Mouse (Mus musculus): ENCODE results near the gene Sec22b.

Sec22b gene

DNA sequence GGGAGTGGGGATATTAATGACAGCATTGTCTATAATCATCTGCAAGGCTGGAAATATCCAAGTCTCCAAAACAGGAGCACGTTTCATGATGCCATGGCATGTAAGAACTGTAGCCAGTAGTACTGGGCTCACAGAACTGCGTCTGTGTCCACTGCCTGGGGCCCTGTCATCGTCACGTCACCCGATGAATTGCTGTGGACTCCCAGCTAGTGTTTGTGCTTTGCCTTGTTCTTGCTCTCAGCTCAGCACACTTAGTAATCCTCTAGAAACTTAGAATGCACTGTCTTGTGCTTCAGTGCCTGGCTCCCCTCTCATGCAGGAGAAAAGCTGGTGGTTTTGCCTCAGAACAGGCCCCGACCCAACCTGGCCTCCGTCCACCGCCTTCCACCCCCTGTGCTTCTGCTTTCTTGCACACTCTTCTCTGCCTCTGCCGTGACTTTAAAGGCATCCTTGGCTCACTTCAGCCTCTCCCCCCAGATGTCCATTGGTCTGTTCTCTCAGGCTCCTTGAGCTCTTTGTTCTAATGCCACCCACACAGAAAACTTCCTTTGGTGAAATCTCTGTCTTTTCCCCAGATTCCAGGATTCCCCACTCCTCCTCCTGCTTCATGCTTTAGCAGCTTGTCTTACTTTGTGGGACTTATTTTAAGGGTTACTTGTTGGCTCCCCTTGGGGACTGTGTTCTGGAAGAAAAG, 39.7 kb downstream of the Sec22b start:
- no peak for DNase-seq (ENCODE audit: low read depth)

DNA sequence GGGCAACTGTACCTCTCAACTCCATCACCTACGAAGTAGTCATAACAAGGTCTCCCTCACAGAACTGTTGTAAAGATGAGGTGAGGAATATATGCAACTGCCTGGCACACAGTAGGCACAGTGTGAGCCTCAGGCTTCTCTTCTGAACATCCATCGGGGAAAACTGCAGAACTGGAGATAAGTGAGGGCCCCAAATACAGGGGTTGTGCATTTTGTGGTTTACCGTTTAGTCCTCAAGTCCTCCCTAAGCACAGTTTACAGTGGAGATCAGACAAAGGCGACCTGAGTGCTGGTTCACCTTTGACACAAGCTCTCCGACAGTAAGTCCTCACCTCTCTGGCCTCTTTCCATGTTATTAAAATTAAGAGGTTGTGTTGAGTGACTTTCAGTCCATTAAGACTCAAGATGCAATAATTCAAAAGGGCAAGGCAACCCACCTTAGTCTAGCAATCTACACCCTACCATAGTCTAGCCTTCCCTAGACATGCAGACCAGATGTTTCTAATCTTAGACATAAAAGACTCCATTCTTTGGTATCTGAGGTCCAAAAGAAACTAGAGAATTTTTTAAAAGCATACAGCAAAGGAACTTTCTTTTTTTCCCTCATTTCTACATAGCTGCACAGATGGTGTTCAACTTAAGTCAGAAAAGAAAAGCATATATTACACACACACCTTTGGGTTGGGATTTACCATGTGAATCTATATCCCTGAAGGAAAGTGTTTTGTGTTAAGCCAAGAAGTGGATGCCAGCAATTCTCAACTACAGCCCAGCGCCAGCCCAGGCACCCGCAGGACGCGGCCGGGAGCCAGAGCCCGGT, 40.7 kb downstream of the Sec22b start:
- no peak for DNase-seq (ENCODE audit: low read depth)

GRCm38 (mm10) chr3:97942260-97942950, 41.4 kb downstream of the Sec22b start:
- no peak for DNase-seq (ENCODE audit: low read depth)

- DNase-seq (ENCODE audit: low read depth) = no peak
Observed at GRCm38 (mm10) chr3:97944462-97944861, 43.5 kb downstream of the Sec22b start.

- DNase-seq (ENCODE audit: low read depth) = no peak
Observed at GRCm38 (mm10) chr3:97946439-97946838, 45.4 kb downstream of the Sec22b start.

DNA sequence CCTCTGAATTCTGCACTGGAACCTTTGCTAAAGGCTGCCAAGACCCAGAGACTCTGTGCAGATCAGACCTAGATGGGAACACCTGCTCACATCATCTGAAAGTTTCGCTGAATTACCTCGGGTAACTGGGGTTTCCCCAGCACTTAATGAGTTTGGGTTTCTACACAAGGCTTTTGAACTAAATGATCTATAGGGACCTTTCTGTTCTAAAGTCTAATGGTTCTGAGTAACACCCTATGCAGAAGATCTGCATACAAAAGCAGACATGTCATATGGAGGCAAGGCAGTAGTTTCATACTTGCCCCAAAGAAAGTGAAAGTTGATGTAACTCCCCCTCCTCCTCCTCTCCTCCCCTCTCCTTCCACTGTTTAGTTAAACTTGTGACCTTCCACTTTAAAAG, 47.5 kb downstream of the Sec22b start:
- DNase-seq (ENCODE audit: low read depth) = no peak

DNA sequence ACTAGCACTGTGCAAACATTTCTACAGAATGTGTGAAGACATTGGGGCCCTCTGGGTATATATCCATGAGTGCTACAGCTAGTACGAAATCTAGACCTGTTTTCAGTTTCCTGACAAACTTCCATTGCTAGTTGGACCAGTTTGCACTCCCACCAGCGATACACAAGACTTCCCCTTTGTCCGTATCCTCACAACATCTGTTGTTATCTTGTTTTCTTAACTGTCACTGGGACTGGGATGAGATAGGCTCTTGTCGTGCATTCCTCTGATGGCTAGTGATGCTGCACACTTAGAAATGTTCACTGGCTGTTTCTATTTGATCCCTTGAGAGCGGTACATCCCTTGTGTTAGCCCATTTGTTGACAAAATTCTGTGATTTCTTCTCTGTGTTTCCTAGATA, 49.0 kb downstream of the Sec22b start:
- no peak for DNase-seq (ENCODE audit: low read depth)

DNA sequence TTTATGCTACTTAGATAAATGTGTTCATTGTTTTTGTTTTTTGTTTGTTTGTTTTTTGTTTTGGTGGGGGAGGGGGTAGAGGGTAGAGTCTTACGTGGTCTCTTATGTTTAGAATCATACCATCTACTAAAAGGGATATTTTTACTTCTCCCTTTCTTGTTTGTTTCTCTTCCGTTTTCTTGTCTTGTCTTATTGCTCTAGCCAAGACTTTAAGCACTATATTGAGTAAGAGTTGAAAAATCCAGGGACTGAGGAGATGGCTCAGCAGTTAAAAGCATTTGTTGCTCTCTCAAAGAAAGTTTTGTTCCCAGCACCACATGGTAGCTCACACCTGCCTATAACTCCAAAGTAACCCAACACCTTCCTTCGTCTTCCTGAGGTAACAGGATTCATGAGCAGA, 50.1 kb downstream of the Sec22b start:
- DNase-seq (ENCODE audit: low read depth) = no peak

DNA sequence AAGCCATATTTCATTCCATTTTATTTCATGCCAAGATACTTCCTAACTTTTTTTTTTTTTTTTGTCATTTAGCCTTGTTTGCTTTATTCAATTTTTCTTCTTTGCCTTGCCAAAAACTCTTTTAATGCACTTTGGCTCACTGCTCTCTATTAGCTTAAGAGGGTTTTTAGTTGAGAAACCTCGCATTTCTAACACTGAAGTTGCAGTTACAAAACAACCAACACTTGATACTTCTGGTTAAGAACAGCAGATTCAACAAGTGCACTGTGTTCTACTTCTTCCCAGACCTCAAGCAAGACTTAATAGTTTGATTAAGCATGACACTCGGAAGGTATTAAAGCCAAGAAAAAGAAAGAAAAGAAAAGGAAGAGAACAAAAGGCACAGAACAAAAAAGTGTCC, 52.2 kb downstream of the Sec22b start:
- no peak for DNase-seq (ENCODE audit: low read depth)

GRCm38 (mm10) chr3:97956322-97956721, 55.3 kb downstream of the Sec22b start:
- DNase-seq (ENCODE audit: low read depth) = no peak

- no peak for DNase-seq (ENCODE audit: low read depth)
Observed at GRCm38 (mm10) chr3:97956926-97957325, 55.9 kb downstream of the Sec22b start.

DNA sequence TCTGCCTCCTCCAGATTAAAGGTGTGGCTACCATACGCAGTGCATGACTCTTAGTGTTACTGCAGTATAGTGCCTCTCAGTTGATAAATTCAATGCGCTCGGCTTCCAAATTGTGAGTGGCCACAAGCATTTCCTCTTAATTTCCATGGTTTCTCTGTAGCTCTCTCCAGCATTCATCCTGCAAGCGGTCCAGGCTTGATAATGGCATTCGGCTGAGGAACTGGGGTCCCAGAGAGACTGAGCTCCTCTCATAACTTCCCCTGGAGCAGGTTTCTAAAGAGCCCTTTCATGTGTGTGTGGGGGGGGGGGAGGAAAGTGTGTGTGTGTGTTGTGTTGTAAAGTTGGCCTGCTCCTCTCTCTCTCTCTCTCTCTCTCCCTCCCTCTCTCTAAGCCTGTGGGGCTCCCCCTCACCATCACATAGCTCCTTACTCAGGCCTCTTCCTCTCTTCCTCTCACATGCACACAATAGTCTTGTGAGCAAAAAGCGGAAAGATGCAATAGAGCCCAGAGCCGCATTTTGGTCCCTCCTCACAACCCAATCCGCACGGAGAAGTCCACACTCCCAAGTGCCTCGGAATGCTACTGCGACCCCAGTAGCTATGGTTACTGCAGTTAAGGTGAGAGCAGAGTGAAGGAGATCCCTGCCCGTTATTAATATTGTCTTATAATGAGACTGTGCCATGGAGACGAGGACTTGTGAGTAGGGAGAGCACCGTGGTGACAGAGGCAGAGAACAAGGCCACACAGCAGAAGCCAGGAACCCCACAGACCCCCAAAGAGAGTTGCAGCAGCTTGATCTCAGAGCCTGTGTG, 60.0 kb downstream of the Sec22b start:
- DNase-seq (ENCODE audit: low read depth) = no peak

DNA sequence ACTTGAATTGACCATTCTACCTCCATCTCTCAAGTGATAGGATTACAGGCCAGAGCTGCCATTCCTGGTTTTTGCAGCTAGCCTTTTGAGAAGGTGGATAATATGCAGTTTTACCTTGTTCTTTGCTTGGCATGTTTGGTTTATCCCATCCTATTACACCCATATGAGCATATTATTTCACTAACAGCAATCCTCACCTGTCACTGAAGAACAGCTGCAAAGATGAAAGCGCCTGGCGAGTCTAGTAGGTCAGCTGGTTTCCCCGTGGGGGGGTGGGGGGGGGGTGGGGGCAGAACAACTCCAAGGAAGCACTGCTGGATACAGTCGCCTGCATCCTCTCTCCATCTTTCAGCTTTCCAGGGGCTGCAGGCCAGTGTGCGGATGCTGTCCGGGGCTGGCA, 61.0 kb downstream of the Sec22b start:
- DNase-seq (ENCODE audit: low read depth) = no peak

DNA sequence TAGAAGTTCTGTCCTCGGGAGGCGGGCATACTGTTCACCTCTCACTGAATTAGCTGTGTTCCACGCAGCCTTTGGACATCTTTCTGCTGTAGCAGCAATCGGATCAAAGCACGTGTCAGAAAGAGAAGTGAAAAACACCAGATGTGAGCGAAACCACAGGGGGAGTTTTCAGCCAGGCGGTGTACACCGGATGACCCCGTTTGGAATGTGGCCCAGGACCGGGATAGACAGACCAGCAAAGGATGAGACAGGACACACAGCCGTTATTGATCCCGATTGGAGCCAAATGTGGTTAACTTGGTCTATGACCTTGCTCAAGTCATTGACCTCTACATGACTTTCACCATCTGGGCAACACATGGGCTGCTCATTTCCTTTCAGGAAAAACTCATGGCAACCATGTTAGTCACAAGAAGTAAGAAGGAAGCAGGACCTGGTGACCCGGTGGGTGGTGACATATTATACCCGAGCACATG, 63.9 kb downstream of the Sec22b start:
- DNase-seq (ENCODE audit: low read depth) = no peak

DNA sequence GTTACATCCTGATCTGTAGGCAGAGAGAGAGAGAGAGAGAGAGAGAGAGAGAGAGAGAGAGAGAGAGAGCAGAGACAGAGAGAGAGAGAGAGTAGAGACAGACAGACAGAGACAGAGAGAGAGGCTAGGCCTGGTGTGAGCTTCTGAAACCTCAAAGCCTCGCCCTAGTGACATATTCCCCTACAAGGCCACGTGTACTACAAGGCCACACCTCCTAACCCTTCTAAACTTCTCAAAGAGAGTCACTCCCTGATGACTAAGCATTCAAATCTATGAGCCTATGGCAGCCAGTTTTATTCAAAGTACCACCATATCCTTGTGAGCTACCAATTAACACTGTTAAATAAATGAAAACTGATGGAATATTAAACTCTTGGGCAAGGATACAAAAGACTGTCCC, 66.6 kb downstream of the Sec22b start:
- DNase-seq (ENCODE audit: low read depth) = no peak

DNA sequence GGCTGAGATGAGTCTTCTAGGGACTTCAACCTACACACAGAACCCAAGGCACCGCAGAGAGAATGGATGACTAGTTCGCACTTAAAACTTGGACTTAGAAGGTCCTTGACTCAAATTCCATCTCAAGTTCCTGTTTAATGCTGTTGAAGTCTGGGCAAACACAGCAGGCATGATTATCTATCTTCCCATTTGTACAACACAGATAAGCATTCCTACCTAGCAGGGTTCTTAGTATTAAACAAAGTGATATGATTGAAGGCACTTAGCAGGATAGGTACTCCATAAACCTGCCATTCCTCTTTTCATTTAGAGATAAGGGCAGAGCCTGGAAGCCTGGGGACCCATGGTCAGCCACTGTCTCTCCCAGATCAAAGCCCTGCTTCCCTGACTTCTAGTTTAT, 67.2 kb downstream of the Sec22b start:
- no peak for DNase-seq (ENCODE audit: low read depth)

GRCm38 (mm10) chr3:97969019-97969418, 68.0 kb downstream of the Sec22b start:
- no peak for DNase-seq (ENCODE audit: low read depth)

DNA sequence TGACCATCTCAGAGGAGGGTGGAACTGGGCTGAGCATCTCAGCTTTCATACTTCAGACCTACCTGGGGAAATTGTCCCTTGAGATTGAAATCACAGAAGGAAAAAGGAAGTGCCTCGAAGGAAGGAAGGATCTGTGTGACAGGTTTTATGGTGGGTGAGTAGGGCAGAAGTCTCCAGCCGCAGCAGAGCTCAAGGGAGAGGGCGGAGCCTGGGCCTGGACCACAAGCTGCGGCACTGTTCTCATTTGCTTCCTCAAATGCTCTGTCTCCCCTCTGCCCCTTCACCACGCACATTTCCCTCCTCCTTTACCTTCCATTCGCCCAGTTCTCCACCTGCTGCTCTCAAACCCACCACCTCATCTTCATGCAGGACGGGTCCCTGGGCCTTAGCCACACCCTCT, 70.1 kb downstream of the Sec22b start:
- DNase-seq (ENCODE audit: low read depth) = no peak

DNA sequence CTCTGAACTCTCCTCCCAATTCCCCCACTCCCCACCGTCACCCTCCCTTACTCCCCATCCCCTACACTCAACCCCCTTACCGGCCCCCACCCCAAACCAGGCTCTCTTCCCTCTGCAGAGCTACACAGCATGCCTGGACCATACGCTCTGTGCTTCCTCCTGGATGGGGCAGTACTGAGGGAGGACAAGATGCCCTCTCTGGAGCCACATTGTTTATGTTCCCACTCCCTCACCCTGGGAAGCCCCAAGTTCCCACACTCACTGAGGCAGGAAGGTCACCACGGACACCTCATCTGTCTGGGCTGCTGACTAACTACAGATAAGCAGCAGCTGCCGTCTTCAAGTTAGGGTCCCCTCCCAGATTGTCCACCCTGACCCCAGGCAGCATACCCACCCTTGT, 71.2 kb downstream of the Sec22b start:
- DNase-seq (ENCODE audit: low read depth) = no peak

DNA sequence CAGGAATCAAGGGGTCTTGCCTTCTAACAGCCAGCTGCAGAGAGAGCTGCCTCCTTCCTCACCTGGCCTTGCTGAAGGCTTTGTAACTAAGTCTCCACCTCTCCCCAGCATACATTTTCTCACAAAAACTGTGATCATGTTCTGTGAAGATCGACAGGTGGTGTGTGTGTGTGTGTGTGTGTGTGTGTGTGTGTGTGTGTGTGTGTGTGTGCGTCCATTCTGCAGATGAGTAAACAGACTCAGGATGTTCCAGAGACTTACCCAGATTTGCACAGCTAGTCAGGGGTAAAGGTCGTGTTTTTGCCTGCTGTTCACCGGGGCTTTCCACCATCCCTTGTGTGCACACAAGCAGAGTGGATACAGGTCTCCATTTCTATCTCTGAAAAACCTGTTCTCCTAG, 71.7 kb downstream of the Sec22b start:
- no peak for DNase-seq (ENCODE audit: low read depth)
